Mouse (Mus musculus) liver, embryonic 16.5 days (tissue): Measurements from ENCODE around the gene Zkscan5. TPM values are rescaled to one million over a fixed set of nuclear protein-coding genes. Genes with fewer than 3 reads are reported as not detected.
A peak's percentile ranks its signal among the peaks of the same experiment; 100 is the strongest.
"Not testable (repeated sequence)": the region's sequence is repeated elsewhere in the genome, so short reads cannot be mapped to it uniquely, and the experiment has no call there.

Source experiments
- ATAC-seq: fragments of 200-750 bp; cut with Nextera tagmentation; 2 replicates; pipeline ENCODE4 v1.8.0; 2017; ENCODE audit warnings: low read depth, mild to moderate bottlenecking, moderate number of reproducible peaks, moderate library complexity
- H3K27ac ChIP-seq: fragments of 300-500 bp; sonication (generic); 2 replicates; pipeline ENCODE4 v1.5.1; 2014; ENCODE audit warnings: mild to moderate bottlenecking, low read length
- H3K27me3 ChIP-seq: fragments of 300-500 bp; sonication (generic); 2 replicates; pipeline ENCODE4 v1.6.1; 2014; ENCODE audit warnings: low read depth, low read length, mixed read lengths; ENCODE audit not compliant: control insufficient read depth, insufficient read depth
- H3K36me3 ChIP-seq: fragments of 300-500 bp; sonication (generic); 2 replicates; pipeline ENCODE4 v1.6.1; 2014; ENCODE audit warnings: mild to moderate bottlenecking; ENCODE audit not compliant: control insufficient read depth, insufficient read depth
- H3K4me1 ChIP-seq: fragments of 300-500 bp; sonication (generic); 2 replicates; pipeline ENCODE4 v1.6.1; 2014; ENCODE audit warnings: low read depth, low read length, mixed read lengths; ENCODE audit not compliant: control insufficient read depth
- H3K4me2 ChIP-seq: fragments of 300-500 bp; sonication (generic); 2 replicates; pipeline ENCODE4 v1.6.1; 2014; ENCODE audit warnings: low read depth, low read length, mixed read lengths
- H3K4me3 ChIP-seq: fragments of 300-500 bp; sonication (generic); 2 replicates; pipeline ENCODE4 v1.5.1; 2014; ENCODE audit warnings: low read depth, mild to moderate bottlenecking, low read length
- H3K9ac ChIP-seq: fragments of 300-500 bp; sonication (generic); 2 replicates; pipeline ENCODE4 v1.6.1; 2014; ENCODE audit warnings: low read depth, low read length
- H3K9me3 ChIP-seq: fragments of 300-500 bp; sonication (generic); replicated peaks from 2 replicates; pipeline ENCODE4 v1.6.1; 2016; ENCODE audit warnings: low read length; ENCODE audit not compliant: control insufficient read depth
- WGBS: fragments of 180-500 bp; shearing (Covaris S2); extraction: QIAGEN DNeasy Blood & Tissue Kit; methylation state at CpG from one replicate; pipeline ENCODE4 v1.1.7; 2014; ENCODE audit not compliant: insufficient replicate concordance; 5-methylcytosine and 5-hydroxymethylcytosine counted together
- polyA plus RNA-seq: library from polyadenylated mRNA; unstranded; fragments of >200 nt; fragmentation: Nextera tagmentation; extraction: Ambion mirVana; gene quantifications from 2 replicates; pipeline ENCODE4 v1.2.1, GENCODE M21; 2015

Zkscan5 gene
- polyA plus RNA-seq, 1 experiment from 2014 or later, result 4.3 TPM

- Histone ChIP-seq H3K27ac (no peak overlapping the region), H3K9me3 (no peaks in the 10 kb centered on the region), H3K4me3 (no peak overlapping the region), H3K9ac (no peak overlapping the region), H3K27me3 (no peaks in the 10 kb centered on the region), H3K4me1 (peaks cover 18% of the 10 kb centered on the region), H3K4me2 (no peak overlapping the region), H3K36me3 (peaks cover 13% of the 10 kb centered on the region)
- 83% methylated on average over 6 of the region's 6 CpGs for WGBS
- no peak for ATAC-seq
Observed at GRCm38 (mm10) chr5:145207385-145207784, 3.0 kb downstream of the Zkscan5 start.

GRCm38 (mm10) chr5:145207954-145208353, 3.6 kb downstream of the Zkscan5 start:
- Histone ChIP-seq H3K4me1 (peaks cover 14% of the 10 kb centered on the region), H3K27ac (no peak overlapping the region), H3K9me3 (no peaks in the 10 kb centered on the region), H3K36me3 (peaks cover 13% of the 10 kb centered on the region), H3K9ac (no peak overlapping the region), H3K4me2 (no peak overlapping the region), H3K4me3 (no peak overlapping the region), H3K27me3 (no peaks in the 10 kb centered on the region)
- ATAC-seq, result no peak
- 69% methylated on average over 5 of the region's 6 CpGs for WGBS

GRCm38 (mm10) chr5:145208391-145208790, 4.0 kb downstream of the Zkscan5 start:
- H3K4me3 ChIP-seq, H3K9me3 ChIP-seq, H3K27ac ChIP-seq, H3K4me1 ChIP-seq, ATAC-seq, H3K4me2 ChIP-seq, H3K9ac ChIP-seq, H3K27me3 ChIP-seq: not testable (repeated sequence)
- WGBS, result 59% methylated on average over 11 of the region's 11 CpGs
- H3K36me3 ChIP-seq, result peaks cover 13% of the 10 kb centered on the region

GRCm38 (mm10) chr5:145211340-145211739, 7.0 kb downstream of the Zkscan5 start:
- H3K9ac ChIP-seq, result no peak overlapping the region
- no peaks in the 10 kb centered on the region for H3K27me3 ChIP-seq
- H3K4me1 ChIP-seq, result no peaks in the 10 kb centered on the region
- H3K9me3 ChIP-seq, result no peaks in the 10 kb centered on the region
- no peak overlapping the region for H3K4me3 ChIP-seq
- H3K36me3 ChIP-seq, result peaks cover 13% of the 10 kb centered on the region
- 79% methylated on average over 4 of the region's 4 CpGs for WGBS
- H3K4me2 ChIP-seq, result no peak overlapping the region
- no peak overlapping the region for H3K27ac ChIP-seq
- no peak for ATAC-seq

GRCm38 (mm10) chr5:145212216-145212615, 7.9 kb downstream of the Zkscan5 start:
- no peak overlapping the region for H3K4me3 ChIP-seq
- H3K36me3 ChIP-seq, result peaks cover 10% of the 10 kb centered on the region
- H3K9me3 ChIP-seq, result no peaks in the 10 kb centered on the region
- 78% methylated on average over 4 of the region's 4 CpGs for WGBS
- no peak for ATAC-seq
- no peak overlapping the region for H3K27ac ChIP-seq
- no peaks in the 10 kb centered on the region for H3K4me1 ChIP-seq
- no peak overlapping the region for H3K4me2 ChIP-seq
- no peaks in the 10 kb centered on the region for H3K27me3 ChIP-seq
- H3K9ac ChIP-seq, result no peak overlapping the region

- ATAC-seq, result no peak
- H3K4me2 ChIP-seq, result no peak overlapping the region
- H3K4me3 ChIP-seq, result no peak overlapping the region
- peaks cover 11% of the 10 kb centered on the region for H3K36me3 ChIP-seq
- WGBS, result 77% methylated on average over 3 of the region's 3 CpGs
- H3K9ac ChIP-seq, result no peak overlapping the region
- H3K27ac ChIP-seq, result no peak overlapping the region
- H3K4me1 ChIP-seq, result no peaks in the 10 kb centered on the region; the same call in 1 of the 2 replicates
- no peaks in the 10 kb centered on the region for H3K27me3 ChIP-seq
- H3K9me3 ChIP-seq, result no peaks in the 10 kb centered on the region
Observed at GRCm38 (mm10) chr5:145213505-145213904, 9.1 kb downstream of the Zkscan5 start.

- Histone ChIP-seq H3K27ac (no peak overlapping the region), H3K4me2 (no peak overlapping the region), H3K36me3 (peaks cover 15% of the 10 kb centered on the region), H3K4me3 (no peak overlapping the region), H3K9ac (no peak overlapping the region), H3K4me1 (no peaks in the 10 kb centered on the region; the same call in 1 of the 2 replicates), H3K27me3 (no peaks in the 10 kb centered on the region), H3K9me3 (no peaks in the 10 kb centered on the region)
- WGBS, result 48% methylated on average over 4 of the region's 4 CpGs
- ATAC-seq, result no peak
Observed at GRCm38 (mm10) chr5:145214679-145215078, 10.3 kb downstream of the Zkscan5 start.

GRCm38 (mm10) chr5:145217746-145218145, 13.4 kb downstream of the Zkscan5 start:
- Histone ChIP-seq H3K36me3 (peaks cover 20% of the 10 kb centered on the region; the same call in 1 of the 2 replicates), H3K27ac (peak overlapping the region; percentile 29), H3K4me3 (no peak overlapping the region), H3K27me3 (no peaks in the 10 kb centered on the region), H3K4me1 (no peaks in the 10 kb centered on the region; the same call in 1 of the 2 replicates), H3K9ac (no peak overlapping the region), H3K4me2 (no peak overlapping the region), H3K9me3 (no peaks in the 10 kb centered on the region)
- 54% methylated on average over 6 of the region's 6 CpGs for whole genome bisulfite sequencing
- peak; percentile 68; the same call in 1 of the 2 replicates for ATAC-seq

- no peak overlapping the region for H3K4me3 ChIP-seq
- H3K9ac ChIP-seq, result no peak overlapping the region
- 86% methylated on average over 21 of the region's 21 CpGs for WGBS
- ATAC-seq, result no peak
- no peak overlapping the region for H3K4me2 ChIP-seq
- no peaks in the 10 kb centered on the region for H3K27me3 ChIP-seq
- peak overlapping the region; percentile 29; the same call in 1 of the 2 replicates for H3K27ac ChIP-seq
- peaks cover 20% of the 10 kb centered on the region; the same call in 1 of the 2 replicates for H3K36me3 ChIP-seq
- no peaks in the 10 kb centered on the region for H3K9me3 ChIP-seq
- peaks cover 3% of the 10 kb centered on the region for H3K4me1 ChIP-seq
Observed at GRCm38 (mm10) chr5:145218206-145218605, 13.8 kb downstream of the Zkscan5 start.
